1 mouse cellular context compared by ENCODE assay signal in genomic region chr7:141379584-141379983, GRCm38 (mm10).
A peak's percentile ranks its signal among the peaks of the same experiment; 100 is the strongest.
TF ChIP-seq lines count a peak whose summit lies in the region.

No protein-coding gene starts in this region.

TF ChIP-seq in MEL, 35 proteins besides CTCF, POLR2A, EP300 and RAD21:
- TF ChIP-seq POLR2AphosphoS2 (IDR thresholded peaks at IDR 0.05; ENCODE audit: low read length) (no peak), RCOR1 (IDR thresholded peaks at IDR 0.05; ENCODE audit: low read depth, low read length) (0 out of 2 replicates have a peak, but pooled peaks have one; percentile 35)
